Mouse (Mus musculus): Measurements from ENCODE around the gene Gpr180.
"Not testable (repeated sequence)": the region's sequence is repeated elsewhere in the genome, so short reads cannot be mapped to it uniquely, and the experiment has no call there.

Gene Gpr180

GRCm38 (mm10) chr14:118136744-118137452, at the start of gene Gpr180:
Gpr180 (plus strand) TSS chr14:118137158.
- peak; percentile 100 for DNase-seq (ENCODE audit: low read depth, low spot score)

DNA sequence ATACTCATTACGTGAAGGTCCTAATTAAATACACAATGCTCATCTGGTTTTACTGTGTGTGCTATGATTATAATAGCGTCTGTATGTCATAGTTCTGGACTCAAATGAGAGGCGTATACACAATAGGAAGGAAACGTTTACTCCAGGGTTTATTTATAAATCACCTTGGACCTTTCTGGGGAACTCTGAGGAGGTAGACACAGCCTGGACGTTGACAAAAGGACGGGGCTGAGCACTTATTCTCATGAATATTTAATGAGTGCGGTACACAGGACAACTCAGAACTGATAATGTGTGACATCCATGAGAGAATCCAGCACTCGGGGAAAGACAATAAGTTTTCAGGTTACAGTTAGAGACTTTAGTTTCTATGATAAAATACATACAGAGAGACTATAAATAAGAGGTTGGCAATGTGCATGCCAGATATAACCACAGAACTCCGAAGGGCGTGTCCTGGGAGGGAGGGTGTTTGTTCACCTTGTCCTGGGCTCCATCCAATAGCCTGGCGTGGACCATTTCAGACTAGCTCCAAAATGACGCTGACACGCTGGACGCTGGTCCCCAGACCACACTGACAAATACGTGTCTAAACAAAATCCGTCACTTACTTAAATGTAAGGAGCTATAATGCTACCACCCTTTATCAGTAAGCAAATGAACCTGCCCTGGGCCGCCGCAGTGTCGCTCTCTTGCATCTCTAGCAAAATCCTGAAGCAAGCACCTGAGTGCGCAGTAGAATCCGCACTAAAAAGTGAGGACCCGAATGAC, 48.3 kb upstream of the Gpr180 start:
- DNase-seq (ENCODE audit: low read depth, low spot score) = no peak

- peak; percentile 98 for DNase-seq (ENCODE audit: low read depth, low spot score)
Observed at GRCm38 (mm10) chr14:118089215-118089805, 47.6 kb upstream of the Gpr180 start.

- peak; percentile 34 for DNase-seq (ENCODE audit: low read depth, low spot score)
Observed at GRCm38 (mm10) chr14:118089806-118090392, 47.1 kb upstream of the Gpr180 start.

DNA sequence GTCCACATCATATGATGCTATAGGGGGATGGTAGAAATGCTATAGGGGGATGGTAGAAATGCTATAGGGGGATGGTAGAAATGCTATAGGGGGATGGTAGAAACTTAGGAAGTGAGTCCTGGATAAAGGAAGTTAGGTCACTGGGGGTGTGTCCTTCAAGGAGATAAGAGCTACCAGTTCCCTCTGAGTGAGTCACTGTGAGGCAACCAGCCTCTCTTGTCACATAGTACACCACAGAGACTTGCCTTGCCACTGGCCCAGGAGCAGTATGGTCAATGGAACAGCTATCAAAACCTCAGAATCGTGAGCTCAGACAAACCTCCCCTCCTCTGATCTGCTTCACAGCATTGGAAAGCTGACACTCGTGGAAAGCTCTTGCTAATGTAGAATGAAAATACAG, 38.7 kb upstream of the Gpr180 start:
- no peak for DNase-seq (ENCODE audit: low read depth, low spot score)

DNA sequence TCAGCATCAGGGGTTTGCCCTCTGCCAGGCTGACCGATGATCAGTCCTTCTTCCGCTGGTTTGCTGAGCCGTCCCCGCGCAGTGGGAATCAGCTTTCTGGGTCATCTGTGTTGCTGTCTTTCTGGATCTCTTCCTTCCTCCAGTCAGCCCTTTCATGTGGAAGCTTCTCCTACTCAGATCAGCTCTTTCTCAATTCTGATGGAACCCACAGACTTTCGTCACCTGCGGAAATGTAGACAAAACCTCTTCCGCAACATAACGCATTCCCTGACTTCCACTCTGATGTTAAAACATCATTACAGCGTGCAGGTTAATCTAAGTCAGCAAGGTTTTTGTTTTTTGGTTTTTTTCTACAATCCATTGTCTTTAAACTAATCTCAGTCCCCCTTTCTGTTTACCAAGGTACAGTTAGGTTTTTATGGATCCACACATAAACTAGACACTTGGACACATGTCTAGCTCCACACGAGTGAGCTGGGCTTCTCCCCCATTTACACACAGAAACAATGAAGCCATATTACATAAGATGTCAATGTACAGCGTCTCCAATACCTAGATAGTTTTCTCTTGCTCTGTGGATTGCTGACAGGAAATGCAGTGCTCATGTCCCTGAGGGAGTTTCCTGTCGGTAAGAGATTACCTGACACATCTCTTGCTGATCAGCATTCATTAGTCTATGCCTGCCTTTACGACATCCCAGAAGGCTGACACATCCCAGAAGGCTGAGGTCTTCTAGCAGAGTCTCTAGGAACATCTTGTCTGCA, 35.5 kb upstream of the Gpr180 start:
- DNase-seq (ENCODE audit: low read depth, low spot score) = no peak

DNA sequence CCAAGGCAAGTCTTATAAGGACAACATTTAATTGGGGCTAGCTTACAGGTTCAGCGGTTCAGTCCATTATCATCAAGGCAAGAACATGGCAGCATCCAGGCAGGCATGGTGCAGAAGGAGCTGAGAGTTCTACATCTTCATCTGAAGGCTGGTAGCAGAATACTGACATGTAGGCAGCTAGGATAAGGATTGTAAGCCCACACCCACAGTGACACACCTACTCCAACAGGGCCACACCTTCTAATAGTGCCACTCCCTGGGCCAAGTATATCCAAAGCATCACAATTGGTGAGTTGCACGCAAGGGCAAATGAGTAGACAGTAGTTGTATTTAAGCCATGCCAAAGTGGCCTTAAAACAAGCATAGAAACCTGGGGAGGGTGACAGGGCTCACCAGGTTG, 29.5 kb upstream of the Gpr180 start:
- DNase-seq (ENCODE audit: low read depth, low spot score) = not testable (repeated sequence)

GRCm38 (mm10) chr14:118113116-118113515, 23.8 kb upstream of the Gpr180 start:
- peak; percentile 70 for DNase-seq (ENCODE audit: low read depth, low spot score)

- DNase-seq (ENCODE audit: low read depth, low spot score) = no peak
Observed at GRCm38 (mm10) chr14:118124129-118124528, 12.8 kb upstream of the Gpr180 start.

- no peak for DNase-seq (ENCODE audit: low read depth, low spot score)
Observed at GRCm38 (mm10) chr14:118124771-118125170, 12.2 kb upstream of the Gpr180 start.

DNA sequence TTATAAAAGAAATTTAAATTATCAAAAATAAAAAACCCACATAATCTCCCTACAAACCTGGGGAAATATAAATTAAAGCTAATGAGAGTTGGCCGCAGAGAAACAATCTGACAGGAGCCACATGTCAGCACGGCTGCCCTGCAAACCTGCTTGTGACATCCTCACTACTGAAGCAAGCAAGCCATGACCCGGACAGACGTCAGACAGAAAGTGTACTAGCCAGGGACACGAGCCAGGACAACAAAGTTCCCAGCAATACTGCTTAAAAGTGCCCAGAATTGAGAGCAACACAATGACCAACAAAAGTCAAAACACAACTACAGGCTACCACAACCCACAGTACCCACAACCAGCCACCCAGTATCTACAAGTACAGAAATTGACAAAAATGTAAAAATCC, 10.7 kb upstream of the Gpr180 start:
- no peak for DNase-seq (ENCODE audit: low read depth, low spot score)

GRCm38 (mm10) chr14:118131472-118131871, 5.5 kb upstream of the Gpr180 start:
- DNase-seq (ENCODE audit: low read depth, low spot score) = no peak

DNA sequence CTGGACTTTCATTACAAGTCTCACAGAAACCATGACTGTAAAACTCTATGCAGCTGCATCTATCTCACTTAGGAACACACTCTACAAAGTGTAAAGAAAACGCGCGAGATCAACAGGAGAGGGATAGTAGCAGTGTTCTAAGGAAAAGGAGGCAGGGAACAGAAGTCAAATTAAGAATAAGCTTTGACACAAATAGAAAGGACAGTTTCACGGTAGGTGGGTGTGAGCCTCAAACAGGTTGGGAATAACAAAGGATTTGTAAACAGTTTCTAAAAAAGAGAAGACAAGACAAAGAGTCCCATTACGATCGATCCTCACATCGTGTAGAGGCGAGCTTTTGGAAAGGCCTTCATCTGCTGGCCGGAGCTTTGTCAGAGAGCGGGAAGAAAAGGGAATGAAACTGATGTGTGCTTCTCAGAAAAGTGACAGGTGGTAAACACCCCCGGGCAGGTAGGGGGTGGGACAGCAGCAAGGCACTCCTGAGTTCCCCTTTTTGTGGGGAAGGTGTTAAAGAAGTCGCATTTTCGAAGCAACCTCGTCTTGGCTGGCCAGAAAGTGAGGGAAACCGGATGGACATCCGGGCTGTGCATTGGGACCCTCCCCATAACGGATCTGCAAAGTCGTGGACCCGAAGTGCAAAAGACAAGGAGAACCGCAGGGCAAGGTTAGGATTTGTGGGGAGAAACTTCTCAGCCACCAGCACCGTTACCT, 4.9 kb upstream of the Gpr180 start:
- no peak for DNase-seq (ENCODE audit: low read depth, low spot score)

DNA sequence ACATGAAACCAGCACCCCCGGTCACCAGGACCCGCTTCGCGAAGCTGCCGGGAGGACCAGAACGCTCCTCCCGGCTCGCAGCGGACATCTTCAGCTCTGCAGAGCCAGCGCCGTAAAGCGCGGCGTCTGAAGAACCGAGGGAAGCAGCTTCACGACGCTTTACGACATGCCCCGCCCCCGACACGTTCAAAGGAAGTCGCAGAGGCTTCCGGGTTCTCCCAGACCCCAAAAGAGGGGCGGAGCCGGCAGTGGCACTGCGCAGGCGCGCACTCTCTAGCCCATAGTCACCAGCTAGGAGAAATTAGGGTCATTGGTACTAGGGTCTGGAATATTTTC, 4.3 kb upstream of the Gpr180 start, which contains the start of gene Tgds:
Gene Tgds, minus strand, starts transcription at position 114 of the 336 bp plus-strand sequence.
- peak; percentile 100 for DNase-seq (ENCODE audit: low read depth, low spot score)

- DNase-seq (ENCODE audit: low read depth, low spot score) = peak; percentile 69
Observed at GRCm38 (mm10) chr14:118137487-118137886, 529 bp downstream of the Gpr180 start.

GRCm38 (mm10) chr14:118142283-118142682, 5.3 kb downstream of the Gpr180 start:
- DNase-seq (ENCODE audit: low read depth, low spot score) = no peak

DNA sequence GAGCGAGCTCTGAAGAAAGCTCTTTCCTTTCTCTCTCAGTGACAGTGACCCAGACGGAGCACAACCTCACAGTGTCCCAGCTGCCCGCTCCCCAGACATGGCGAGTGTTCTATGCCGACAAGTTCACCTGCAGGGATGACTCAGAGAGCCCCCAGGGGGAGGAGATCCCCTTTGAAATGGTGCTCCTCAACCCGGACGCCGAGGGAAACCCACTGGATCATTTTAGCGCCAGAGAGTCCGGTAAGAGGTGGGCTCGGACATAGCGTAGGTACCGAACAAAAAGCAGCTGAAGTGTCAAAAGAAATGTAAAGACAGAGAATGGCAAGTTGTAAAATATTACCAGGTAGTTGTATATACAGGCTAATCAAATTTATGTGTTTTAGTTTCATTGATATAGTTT, 11.1 kb downstream of the Gpr180 start:
- DNase-seq (ENCODE audit: low read depth, low spot score) = no peak

GRCm38 (mm10) chr14:118148554-118148953, 11.6 kb downstream of the Gpr180 start:
- DNase-seq (ENCODE audit: low read depth, low spot score) = no peak

- no peak for DNase-seq (ENCODE audit: low read depth, low spot score)
Observed at GRCm38 (mm10) chr14:118150656-118151551, 13.9 kb downstream of the Gpr180 start.
